Mouse (Mus musculus) liver, adult 2 months (tissue): Measurements from ENCODE around the gene Ogdhl.

Experiments used
- CTCF ChIP-seq: fragments of 200-500 bp; IDR thresholded peaks from 2 replicates; pipeline ENCODE4 v1.5.1; 2011; ENCODE audit warnings: low read depth, low read length, control low read depth
- POLR2A ChIP-seq: fragments of 200-500 bp; IDR thresholded peaks from 2 replicates; pipeline ENCODE4 v1.6.1; 2011; ENCODE audit warnings: low read length, control low read depth; ENCODE audit not compliant: insufficient read depth; ENCODE audit errors: extremely low read depth

DNA sequence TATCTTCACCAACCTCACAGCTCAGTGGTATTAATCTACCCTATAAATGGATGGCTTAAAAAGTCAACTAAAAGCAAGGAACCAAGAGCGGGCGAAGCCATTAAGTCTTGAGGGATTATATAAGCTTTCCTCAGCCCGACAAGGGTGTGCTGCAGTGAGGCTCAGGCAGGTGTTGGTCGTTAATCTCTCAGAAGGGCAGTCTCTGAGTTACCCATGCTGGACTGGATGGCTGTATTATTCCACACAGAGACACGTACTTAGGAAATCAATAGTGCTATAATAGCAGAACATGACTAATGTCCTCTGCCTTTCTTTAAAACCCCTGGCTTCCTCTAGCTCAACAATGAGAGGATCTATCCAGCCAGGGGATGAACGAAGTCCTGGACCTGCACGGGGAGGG lies 19.4 kb upstream of the Ogdhl start:
- no peak for TF ChIP-seq CTCF
- no peak for TF ChIP-seq POLR2A
